Mouse (Mus musculus) lung, embryonic 14.5 days (tissue): ENCODE measurements around the gene Ugcg. TPM values are rescaled to one million over a fixed set of nuclear protein-coding genes. Genes with fewer than 3 reads are reported as not detected.

ENCODE experiments used
- ATAC-seq: fragments of 200-750 bp; cut with Nextera tagmentation; 2 replicates; pipeline ENCODE4 v1.8.0; 2017; ENCODE audit warnings: mild to moderate bottlenecking, moderate TSS enrichment, moderate library complexity; ENCODE audit not compliant: insufficient read depth
- DNase-seq: peaks from one replicate; pipeline ENCODE4 v3.0.0-alpha.2; 2015
- H3K27ac ChIP-seq: fragments of 300-500 bp; sonication (generic); 2 replicates; pipeline ENCODE4 v1.5.1; 2014; ENCODE audit warnings: low read depth, mild to moderate bottlenecking, moderate library complexity
- H3K27me3 ChIP-seq: fragments of 300-500 bp; sonication (generic); 2 replicates; pipeline ENCODE4 v1.6.1; 2014; ENCODE audit warnings: low read length, control low read depth; ENCODE audit not compliant: insufficient read depth
- H3K36me3 ChIP-seq: fragments of 300-500 bp; sonication (generic); 2 replicates; pipeline ENCODE4 v1.6.1; 2014; ENCODE audit warnings: control low read depth; ENCODE audit not compliant: insufficient read depth
- H3K4me1 ChIP-seq: fragments of 300-500 bp; sonication (generic); 2 replicates; pipeline ENCODE4 v1.6.1; 2014; ENCODE audit warnings: antibody characterized with exemption, control low read depth; ENCODE audit not compliant: insufficient read depth
- H3K4me2 ChIP-seq: fragments of 300-500 bp; sonication (generic); 2 replicates; pipeline ENCODE4 v1.6.1; 2014; ENCODE audit warnings: mild to moderate bottlenecking
- H3K4me3 ChIP-seq: fragments of 300-500 bp; sonication (generic); 2 replicates; pipeline ENCODE4 v1.5.1; 2014; ENCODE audit warnings: low read depth, low read length
- H3K9ac ChIP-seq: fragments of 300-500 bp; sonication (generic); 2 replicates; pipeline ENCODE4 v1.6.1; 2014
- H3K9me3 ChIP-seq: fragments of 300-500 bp; sonication (generic); 2 replicates; pipeline ENCODE4 v1.6.1; 2016; ENCODE audit warnings: low read depth, low read length, control low read depth
- CTCF ChIP-seq: IDR thresholded peaks from 2 replicates; pipeline ENCODE4 v1.5.1; 2016; ENCODE audit warnings: antibody characterized with exemption, low read depth
- WGBS: fragments of 180-500 bp; shearing (Covaris S2); extraction: QIAGEN DNeasy Blood & Tissue Kit; methylation state at CpG from one replicate; pipeline ENCODE4 v1.1.7; 2014; 5-methylcytosine and 5-hydroxymethylcytosine counted together
- polyA plus RNA-seq: library from polyadenylated mRNA; unstranded; fragments of >200 nt; fragmentation: Nextera tagmentation; extraction: Ambion mirVana; gene quantifications from 2 replicates; pipeline ENCODE4 v1.2.1, GENCODE M21; 2014

The Ugcg gene
- polyA plus RNA-seq, 1 experiment from 2014 or later, result 13.8 TPM

GRCm38 (mm10) chr4:59199805-59200204, 10.7 kb downstream of the Ugcg start:
- peak; percentile 21 for DNase-seq
- no peaks in the 10 kb centered on the region for H3K27me3 ChIP-seq
- peaks cover 33% of the 10 kb centered on the region for H3K4me1 ChIP-seq
- peak; percentile 32; the same call in 1 of the 2 replicates for ATAC-seq
- H3K36me3 ChIP-seq, result no peaks in the 10 kb centered on the region
- no peak overlapping the region for H3K4me2 ChIP-seq
- TF ChIP-seq CTCF, result no peak
- H3K4me3 ChIP-seq, result no peak overlapping the region
- H3K27ac ChIP-seq, result no peak overlapping the region
- H3K9ac ChIP-seq, result no peak overlapping the region
- WGBS, result 22% methylated on average over 8 of the region's 8 CpGs
- H3K9me3 ChIP-seq, result no peaks in the 10 kb centered on the region

GRCm38 (mm10) chr4:59200636-59201035, 11.6 kb downstream of the Ugcg start:
- ATAC-seq (no peak), DNase-seq (no peak)
- Histone ChIP-seq H3K9ac (no peak overlapping the region), H3K36me3 (no peaks in the 10 kb centered on the region), H3K4me2 (no peak overlapping the region), H3K4me1 (peaks cover 33% of the 10 kb centered on the region), H3K9me3 (no peaks in the 10 kb centered on the region), H3K4me3 (no peak overlapping the region), H3K27ac (no peak overlapping the region), H3K27me3 (no peaks in the 10 kb centered on the region)
- no peak for TF ChIP-seq CTCF
- 77% methylated on average over 3 of the region's 3 CpGs for WGBS

GRCm38 (mm10) chr4:59204616-59205015, 15.6 kb downstream of the Ugcg start:
- Histone ChIP-seq H3K9ac (no peak overlapping the region), H3K27me3 (no peaks in the 10 kb centered on the region), H3K4me2 (no peak overlapping the region), H3K9me3 (no peaks in the 10 kb centered on the region), H3K4me1 (peaks cover 12% of the 10 kb centered on the region; the same call in 1 of the 2 replicates), H3K4me3 (no peak overlapping the region), H3K27ac (no peak overlapping the region), H3K36me3 (peaks cover 18% of the 10 kb centered on the region)
- DNase-seq (no peak), ATAC-seq (no peak)
- no peak for TF ChIP-seq CTCF
- WGBS, result 73% methylated on average over 4 of the region's 4 CpGs

- DNase-seq (no peak), ATAC-seq (no peak)
- Histone ChIP-seq H3K4me1 (0 out of 2 replicates have a peak, but pooled peaks cover 4% of the 10 kb centered on the region), H3K36me3 (peaks cover 18% of the 10 kb centered on the region), H3K9ac (no peak overlapping the region), H3K9me3 (no peaks in the 10 kb centered on the region), H3K27me3 (no peaks in the 10 kb centered on the region), H3K4me3 (no peak overlapping the region), H3K4me2 (no peak overlapping the region), H3K27ac (no peak overlapping the region)
- 31% methylated on average over 2 of the region's 2 CpGs for WGBS
- TF ChIP-seq CTCF, result no peak
Observed at GRCm38 (mm10) chr4:59205758-59206340, 16.8 kb downstream of the Ugcg start.

GRCm38 (mm10) chr4:59206600-59206999, 17.5 kb downstream of the Ugcg start:
- Histone ChIP-seq H3K9ac (no peak overlapping the region), H3K27ac (no peak overlapping the region), H3K36me3 (peaks cover 18% of the 10 kb centered on the region), H3K4me1 (0 out of 2 replicates have a peak, but pooled peaks cover 4% of the 10 kb centered on the region), H3K27me3 (no peaks in the 10 kb centered on the region), H3K9me3 (no peaks in the 10 kb centered on the region), H3K4me2 (no peak overlapping the region), H3K4me3 (no peak overlapping the region)
- ATAC-seq (no peak), DNase-seq (no peak)
- TF ChIP-seq CTCF, result no peak
- WGBS, result 70% methylated on average over 4 of the region's 4 CpGs

- H3K27me3 ChIP-seq, result no peaks in the 10 kb centered on the region
- peak; percentile 49; the same call in 1 of the 2 replicates for ATAC-seq
- H3K4me2 ChIP-seq, result no peak overlapping the region
- no peak overlapping the region for H3K27ac ChIP-seq
- TF ChIP-seq CTCF, result no peak
- no peak overlapping the region for H3K9ac ChIP-seq
- H3K4me1 ChIP-seq, result 0 out of 2 replicates have a peak, but pooled peaks cover 4% of the 10 kb centered on the region
- WGBS, result 72% methylated on average over 4 of the region's 4 CpGs
- H3K9me3 ChIP-seq, result no peaks in the 10 kb centered on the region
- no peak for DNase-seq
- no peak overlapping the region for H3K4me3 ChIP-seq
- H3K36me3 ChIP-seq, result peaks cover 23% of the 10 kb centered on the region
Observed at GRCm38 (mm10) chr4:59208607-59209006, 19.6 kb downstream of the Ugcg start.

- no peaks in the 10 kb centered on the region for H3K27me3 ChIP-seq
- no peak overlapping the region for H3K4me2 ChIP-seq
- H3K36me3 ChIP-seq, result peaks cover 44% of the 10 kb centered on the region
Observed at GRCm38 (mm10) chr4:59211181-59211580, 22.1 kb downstream of the Ugcg start.

GRCm38 (mm10) chr4:59213833-59214232, 24.8 kb downstream of the Ugcg start:
- Histone ChIP-seq H3K27me3 (no peaks in the 10 kb centered on the region), H3K36me3 (peaks cover 48% of the 10 kb centered on the region), H3K4me2 (no peak overlapping the region), H3K27ac (no peak overlapping the region), H3K9me3 (no peaks in the 10 kb centered on the region), H3K4me1 (no peaks in the 10 kb centered on the region), H3K9ac (no peak overlapping the region), H3K4me3 (no peak overlapping the region)
- DNase-seq (no peak), ATAC-seq (no peak)
- 66% methylated on average over 4 of the region's 4 CpGs for WGBS
- TF ChIP-seq CTCF, result no peak

More at GRCm38 (mm10) chr4:59211181-59211580, 22.1 kb downstream of the Ugcg start:
- H3K4me1 ChIP-seq, result no peaks in the 10 kb centered on the region
- no peak overlapping the region for H3K9ac ChIP-seq
- H3K9me3 ChIP-seq, result no peaks in the 10 kb centered on the region
- ATAC-seq (no peak), DNase-seq (no peak)
- WGBS, result 68% methylated on average over 9 of the region's 9 CpGs
- H3K4me3 ChIP-seq, result no peak overlapping the region
- H3K27ac ChIP-seq, result no peak overlapping the region
- no peak for TF ChIP-seq CTCF
